Comparison of ENCODE assay signal across 11 mouse cellular contexts in the genomic region with DNA sequence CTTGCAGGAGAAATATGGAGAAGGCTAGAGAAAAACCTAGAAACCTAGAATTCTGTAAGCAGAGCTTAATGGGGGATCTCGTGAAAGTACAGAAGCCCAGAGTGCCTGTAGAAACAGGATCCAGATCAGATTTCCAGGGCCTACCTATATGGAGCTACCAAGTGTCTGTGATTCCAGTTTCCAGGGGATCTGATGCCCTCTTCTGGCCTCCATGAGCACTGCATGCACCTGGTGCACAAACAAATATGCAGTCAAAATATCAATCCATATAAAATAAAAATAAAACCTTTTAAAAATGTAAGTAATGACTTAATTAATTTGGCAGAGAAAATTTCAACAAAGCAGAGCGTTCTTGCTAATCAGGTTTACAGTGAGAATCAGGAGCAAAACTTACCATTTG. TPM values are rescaled to one million over a fixed set of nuclear protein-coding genes. Genes with fewer than 3 reads are reported as not detected.
DNase-seq lines count a peak whose midpoint lies in the region; ATAC-seq and TF ChIP-seq lines count a peak whose summit lies in the region.
"Had no signal": no experiment of that assay in that cellular context is flagged by ENCODE, and none has a peak within 500 bp of the region (broad histone marks: within the 10 kb centered on the region; RNA-seq: fewer than 3 reads in every experiment).

No protein-coding gene starts in this region.

- no peaks in the 10 kb centered on the region for H3K4me1 ChIP-seq in midbrain, embryonic 14.5 days (ENCODE audit: control insufficient read depth, insufficient read depth, low read length)
- no peaks in the 10 kb centered on the region for H3K4me1 ChIP-seq in midbrain, embryonic 13.5 days (replicated peaks)
- no peaks in the 10 kb centered on the region for H3K4me1 ChIP-seq in liver, postnatal 0 days (ENCODE audit: insufficient read depth)
- H3K4me1 ChIP-seq in thymus, adult 2 months (replicated peaks; ENCODE audit: control insufficient read depth, insufficient read depth, low read length): no peaks in the 10 kb centered on the region

- H3K36me3 ChIP-seq in midbrain, embryonic 14.5 days (ENCODE audit: control insufficient read depth, insufficient read depth, low read length): no peaks in the 10 kb centered on the region
- H3K36me3 ChIP-seq in midbrain, embryonic 13.5 days: no peaks in the 10 kb centered on the region
- H3K36me3 ChIP-seq in liver, postnatal 0 days (replicated peaks; ENCODE audit: insufficient read depth, low read length): no peaks in the 10 kb centered on the region
- H3K36me3 ChIP-seq in thymus, adult 2 months (ENCODE audit: control insufficient read depth, insufficient read depth, low read length): no peaks in the 10 kb centered on the region

- no peak overlapping the region for H3K9ac ChIP-seq in midbrain, embryonic 14.5 days (replicated peaks; ENCODE audit: low read length)
- H3K9ac ChIP-seq in midbrain, embryonic 13.5 days (replicated peaks): no peak overlapping the region
- H3K9ac ChIP-seq in liver, postnatal 0 days (replicated peaks): no peak overlapping the region

- H3K4me3 ChIP-seq in midbrain, embryonic 14.5 days (replicated peaks; ENCODE audit: low read depth, low read length): no peak overlapping the region
- no peak overlapping the region for H3K4me3 ChIP-seq in midbrain, embryonic 13.5 days (replicated peaks)
- H3K4me3 ChIP-seq in liver, postnatal 0 days (ENCODE audit: low read depth, low read length): no peak overlapping the region
- no peak overlapping the region for H3K4me3 ChIP-seq in thymus, adult 2 months (ENCODE audit: control insufficient read depth, insufficient read depth, low read length)

- H3K4me2 ChIP-seq in midbrain, embryonic 14.5 days (ENCODE audit: low read length): no peak overlapping the region
- H3K4me2 ChIP-seq in midbrain, embryonic 13.5 days (replicated peaks): no peak overlapping the region
- no peak overlapping the region for H3K4me2 ChIP-seq in liver, postnatal 0 days (ENCODE audit: low read depth, low read length)

- no peaks in the 10 kb centered on the region for H3K27me3 ChIP-seq in midbrain, embryonic 14.5 days (ENCODE audit: control insufficient read depth, insufficient read depth, low read length)
- H3K27me3 ChIP-seq in midbrain, embryonic 13.5 days: no peaks in the 10 kb centered on the region
- no peaks in the 10 kb centered on the region for H3K27me3 ChIP-seq in liver, postnatal 0 days (ENCODE audit: insufficient read depth, low read length)
- no peaks in the 10 kb centered on the region for H3K27me3 ChIP-seq in thymus, adult 2 months (ENCODE audit: control insufficient read depth, insufficient read depth, low read length)

- 65% methylated on average over 2 of the region's 2 CpGs for WGBS in midbrain, embryonic 14.5 days
- WGBS in midbrain, embryonic 13.5 days: 57% methylated on average over 2 of the region's 2 CpGs
- 50% methylated on average over 2 of the region's 2 CpGs for WGBS in liver, postnatal 0 days (ENCODE audit: insufficient replicate concordance)
- WGBS in thymus, adult 2 months: 71% methylated on average over 2 of the region's 2 CpGs

- no peak for TF ChIP-seq EP300 in liver, postnatal 0 days (IDR thresholded peaks at IDR 0.05; ENCODE audit: low read depth)

- ATAC-seq in midbrain, embryonic 14.5 days (ENCODE audit: low FRiP score, low TSS enrichment): no peak
- ATAC-seq in midbrain, embryonic 13.5 days: no peak
- ATAC-seq in liver, postnatal 0 days: no peak

- intact Hi-C loops in heart, postnatal 25 days (cut with DNase I): loop anchor here (2.0 to 10.0 kb wide), 2 partner anchors 107 to 237 kb away; no protein-coding TSS in a partner anchor

- no peaks in the 10 kb centered on the region for H3K9me3 ChIP-seq in midbrain, embryonic 14.5 days (ENCODE audit: control insufficient read depth, low read length)
- no peaks in the 10 kb centered on the region for H3K9me3 ChIP-seq in midbrain, embryonic 13.5 days
- no peaks in the 10 kb centered on the region for H3K9me3 ChIP-seq in liver, postnatal 0 days (ENCODE audit: low read length)

- TF ChIP-seq CTCF in liver, postnatal 0 days (IDR thresholded peaks at IDR 0.05; ENCODE audit: low read depth): peak; percentile 58
- TF ChIP-seq CTCF in thymus, adult 2 months (IDR thresholded peaks at IDR 0.05; ENCODE audit: borderline replicate concordance, control insufficient read depth, extremely low read depth, insufficient read depth, low read length, poor library complexity): no peak

- no peak for TF ChIP-seq POLR2A in thymus, adult 2 months (IDR thresholded peaks at IDR 0.05; ENCODE audit: control insufficient read depth, extremely low read depth, insufficient read depth, low read length, poor library complexity)

- no peak overlapping the region for H3K27ac ChIP-seq in midbrain, embryonic 14.5 days (replicated peaks; ENCODE audit: low read depth, low read length)
- no peak overlapping the region for H3K27ac ChIP-seq in midbrain, embryonic 13.5 days
- H3K27ac ChIP-seq in liver, postnatal 0 days (ENCODE audit: low read depth): no peak overlapping the region
- H3K27ac ChIP-seq in thymus, adult 2 months (ENCODE audit: control insufficient read depth, insufficient read depth, low read length): no peak overlapping the region

- DNase-seq in heart, postnatal 4 days: peak; percentile 37
- DNase-seq in heart, postnatal 25 days (ENCODE audit: low spot score): no peak
- DNase-seq in midbrain, embryonic 14.5 days: peak; percentile 38
- peak; percentile 70 for DNase-seq in R1 (ENCODE audit: low read depth, low spot score)
- DNase-seq in liver, postnatal 0 days: peak; percentile 30
- no peak for DNase-seq in thymus, adult 2 months
- DNase-seq in spleen, postnatal 4 days (ENCODE audit: low spot score in 2 of 2): no peak
- DNase-seq: lung, adult 18-20 months had no signal

RNA-seq across cellular contexts. Expression of gene Cyct, which starts 1.9 kb away (rescaled TPM):
- total RNA-seq in heart, postnatal 4 days (2021): under 1 TPM in 1 of 2 experiments, not detected in 1; 0.88 TPM
- not detected for total RNA-seq in heart, postnatal 25 days (2021)
- not detected in 2 replicates for polyA plus RNA-seq in midbrain, embryonic 14.5 days (2014; fragmentation: Nextera tagmentation; extraction: Ambion mirVana)
- polyA plus RNA-seq in midbrain, embryonic 13.5 days (2015; fragmentation: Nextera tagmentation; extraction: Ambion mirVana): not detected in 2 replicates
- polyA plus RNA-seq in liver, postnatal 0 days (2015; fragmentation: Nextera tagmentation; extraction: Ambion mirVana): not detected in 2 replicates
- polyA plus RNA-seq in thymus, adult 2 months (2012; rRNA removed): not detected in 2 replicates
- total RNA-seq: adrenal gland, adult 18-20 months had no signal
- polyA plus RNA-seq: forebrain, embryonic 11.5 days had no signal

RNA-seq across cellular contexts. Expression of gene Rbm45, which starts 7.7 kb away (rescaled TPM):
- 10 to 100 TPM; 35.9 to 36.0 TPM for total RNA-seq in heart, postnatal 4 days (2021)
- total RNA-seq in heart, postnatal 25 days (2021): 10 to 100 TPM; 19.2 to 22.0 TPM
- 17.4 and 19.5 TPM in 2 replicates for polyA plus RNA-seq in midbrain, embryonic 14.5 days (2014; fragmentation: Nextera tagmentation; extraction: Ambion mirVana)
- 24.0 and 24.7 TPM in 2 replicates for polyA plus RNA-seq in midbrain, embryonic 13.5 days (2015; fragmentation: Nextera tagmentation; extraction: Ambion mirVana)
- 4.4 and 6.3 TPM in 2 replicates for polyA plus RNA-seq in liver, postnatal 0 days (2015; fragmentation: Nextera tagmentation; extraction: Ambion mirVana)
- 18.8 and 20.8 TPM in 2 replicates for polyA plus RNA-seq in thymus, adult 2 months (2012; rRNA removed)

RNA-seq across cellular contexts. Expression of gene Pde11a, which starts 23.5 kb away (rescaled TPM):
- total RNA-seq in heart, postnatal 4 days (2021): under 1 TPM; 0.14 to 0.43 TPM
- under 1 TPM; 0.22 to 0.31 TPM for total RNA-seq in heart, postnatal 25 days (2021)
- 0.36 and 0.63 TPM in 2 replicates for polyA plus RNA-seq in midbrain, embryonic 14.5 days (2014; fragmentation: Nextera tagmentation; extraction: Ambion mirVana)
- polyA plus RNA-seq in midbrain, embryonic 13.5 days (2015; fragmentation: Nextera tagmentation; extraction: Ambion mirVana): 0.44 and 0.86 TPM in 2 replicates
- polyA plus RNA-seq in liver, postnatal 0 days (2015; fragmentation: Nextera tagmentation; extraction: Ambion mirVana): 0.06 TPM in 1 of 2 replicates, not detected in the other
- 1.7 and 1.8 TPM in 2 replicates for polyA plus RNA-seq in thymus, adult 2 months (2012; rRNA removed)

RNA-seq across cellular contexts. Expression of gene Osbpl6, which starts 44.2 kb away (rescaled TPM):
- 1 to 10 TPM; 4.7 to 5.0 TPM for total RNA-seq in heart, postnatal 4 days (2021)
- 10 to 100 TPM in 1 of 2 experiments, 1 to 10 TPM in 1; 8.8 to 11.9 TPM for total RNA-seq in heart, postnatal 25 days (2021)
- polyA plus RNA-seq in midbrain, embryonic 14.5 days (2014; fragmentation: Nextera tagmentation; extraction: Ambion mirVana): 22.1 and 22.6 TPM in 2 replicates
- 17.7 and 19.9 TPM in 2 replicates for polyA plus RNA-seq in midbrain, embryonic 13.5 days (2015; fragmentation: Nextera tagmentation; extraction: Ambion mirVana)
- 0.23 and 0.27 TPM in 2 replicates for polyA plus RNA-seq in liver, postnatal 0 days (2015; fragmentation: Nextera tagmentation; extraction: Ambion mirVana)
- polyA plus RNA-seq in thymus, adult 2 months (2012; rRNA removed): 6.1 and 7.1 TPM in 2 replicates

Comparison
In these comparisons a context has a peak if more than half of its experiments do, and no peak if none do; other contexts are left out.
1. DNase-seq: peak in heart, postnatal 4 days (single experiment), midbrain, embryonic 14.5 days (single experiment), R1 (single experiment) and liver, postnatal 0 days (single experiment); none in heart, postnatal 25 days (single experiment), thymus, adult 2 months (single experiment) and spleen, postnatal 4 days (0 of 2).